Mouse (Mus musculus): ENCODE results near the gene Fcrlb.

Gene Fcrlb

GRCm38 (mm10) chr1:170868107-170868904, 44.4 kb downstream of the Fcrlb start:
- ATAC-seq (ENCODE audit: low TSS enrichment), result peak; percentile 69

DNA sequence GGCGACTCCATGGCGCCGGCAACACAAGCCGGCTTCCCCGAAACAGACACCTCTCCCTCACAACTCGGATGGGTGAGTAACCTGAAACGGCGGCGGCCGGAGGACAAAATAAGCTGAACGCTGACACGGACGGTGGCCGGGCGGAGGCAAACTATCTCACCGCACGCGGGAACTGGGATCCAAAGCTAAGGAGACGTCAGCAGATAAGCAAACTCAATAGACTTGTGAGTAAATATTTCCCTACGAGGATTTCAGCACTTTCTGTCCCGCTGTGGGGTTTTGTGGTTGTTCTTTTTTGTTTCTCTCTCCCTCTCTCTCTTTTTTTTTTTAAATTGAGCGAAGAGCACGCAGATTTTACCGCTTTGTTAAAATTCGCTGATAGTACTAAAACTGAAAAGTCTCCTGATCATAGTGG, 45.0 kb downstream of the Fcrlb start, which contains the start of gene Atf6:
Atf6 (minus strand) TSS at position 81 of the 415 bp plus-strand sequence.
- ATAC-seq (ENCODE audit: low TSS enrichment), result peak; percentile 68

- peak; percentile 24; the same call in 1 of the 2 replicates for ATAC-seq (ENCODE audit: low TSS enrichment)
Measured at GRCm38 (mm10) chr1:170866992-170867690, 45.6 kb downstream of the Fcrlb start.

DNA sequence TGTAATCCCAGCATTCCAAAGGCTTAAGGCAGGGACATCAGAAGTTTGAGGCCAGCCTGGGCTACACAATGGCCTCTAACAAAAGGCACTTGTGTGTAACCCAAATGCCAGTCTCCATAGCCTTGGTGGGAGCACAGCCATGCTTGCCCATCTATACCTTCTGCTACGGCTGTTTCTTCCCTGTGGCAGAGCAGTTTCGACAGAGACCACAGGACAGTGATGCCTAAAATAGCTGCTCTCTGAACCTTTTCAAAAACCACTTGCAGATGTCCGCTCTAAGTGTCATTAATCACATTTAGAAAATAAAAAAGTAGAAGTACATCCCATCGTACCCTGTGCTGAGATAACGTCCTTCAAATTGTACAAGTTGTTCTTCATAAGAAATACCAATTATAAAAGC, 47.3 kb downstream of the Fcrlb start:
- no peak for ATAC-seq (ENCODE audit: low TSS enrichment)

- ATAC-seq (ENCODE audit: low TSS enrichment), result no peak
Measured at GRCm38 (mm10) chr1:170864754-170865153, 48.0 kb downstream of the Fcrlb start.

GRCm38 (mm10) chr1:170864234-170864633, 48.5 kb downstream of the Fcrlb start:
- ATAC-seq (ENCODE audit: low TSS enrichment), result no peak

DNA sequence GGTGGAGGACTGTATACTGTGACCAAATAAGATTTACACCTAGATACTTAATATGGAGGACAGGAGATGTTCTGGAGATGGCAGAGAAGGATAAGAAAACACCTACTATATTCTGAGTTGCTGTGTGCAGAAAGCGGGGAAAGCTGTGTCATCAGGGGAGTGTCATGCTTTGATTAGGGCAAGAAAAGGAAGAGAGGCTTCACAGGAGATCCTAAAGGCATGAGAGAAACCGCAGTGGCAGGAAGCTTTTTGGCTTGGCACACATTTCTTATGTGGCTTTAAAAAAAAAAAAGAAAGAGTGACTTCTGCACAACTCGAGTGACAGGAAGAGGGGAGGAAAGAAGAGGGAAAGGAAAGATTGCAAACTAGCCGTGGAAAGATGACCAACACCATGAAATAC, 49.7 kb downstream of the Fcrlb start:
- no peak for ATAC-seq (ENCODE audit: low TSS enrichment)

- ATAC-seq (ENCODE audit: low TSS enrichment), result no peak
Measured at GRCm38 (mm10) chr1:170862435-170862717, 50.4 kb downstream of the Fcrlb start.

GRCm38 (mm10) chr1:170861671-170862434, 50.9 kb downstream of the Fcrlb start:
- no peak for ATAC-seq (ENCODE audit: low TSS enrichment)

DNA sequence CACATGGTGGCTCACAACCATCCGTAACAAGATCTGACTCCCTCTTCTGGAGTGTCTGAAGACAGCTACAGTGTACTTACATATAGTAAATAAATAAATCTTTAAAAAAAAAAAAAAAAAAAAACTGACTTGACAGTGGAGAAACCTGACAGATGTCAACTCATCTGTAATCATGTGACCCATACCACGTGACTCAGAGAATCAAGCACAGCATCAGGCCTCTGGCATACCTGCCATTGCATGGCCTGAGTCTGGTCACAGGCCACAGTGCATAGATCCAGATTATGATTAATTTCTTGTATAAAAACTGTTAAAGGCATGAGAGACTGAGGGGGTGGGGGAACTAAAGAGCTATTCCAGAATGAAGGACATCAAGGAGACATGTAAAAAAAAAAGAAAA, 53.9 kb downstream of the Fcrlb start:
- no peak for ATAC-seq (ENCODE audit: low TSS enrichment)

DNA sequence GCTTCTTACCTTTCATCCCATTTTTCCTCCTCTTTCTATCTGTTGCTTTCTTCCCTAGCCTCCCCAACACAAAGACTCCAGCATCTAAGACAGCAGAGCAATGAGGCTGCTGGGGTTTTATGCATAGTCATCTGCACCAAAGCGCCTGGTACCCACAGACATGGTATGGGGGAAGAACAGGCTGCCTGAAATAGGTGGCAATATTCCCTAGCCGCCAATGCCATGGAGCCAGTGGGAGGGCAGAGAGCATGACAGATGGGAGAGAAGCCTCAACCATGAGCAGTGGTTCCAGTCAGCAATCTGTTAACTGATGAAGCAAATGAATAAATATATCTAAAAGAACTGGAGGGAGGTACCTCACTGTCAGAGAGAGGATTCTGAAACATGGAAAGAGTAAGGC, 55.4 kb downstream of the Fcrlb start:
- ATAC-seq (ENCODE audit: low TSS enrichment), result peak; percentile 56

Data from frontal cortex, adult (tissue).